Mouse (Mus musculus) cerebellum, adult 9-11 months (tissue): ENCODE results near the gene Smarcc2.
A peak's percentile ranks its signal among the peaks of the same experiment; 100 is the strongest.
"Not testable (repeated sequence)": the region's sequence is repeated elsewhere in the genome, so short reads cannot be mapped to it uniquely, and the experiment has no call there.

Source experiments
- DNase-seq: peaks from one replicate; pipeline ENCODE4 v3.0.0; 2022

The Smarcc2 gene

DNA sequence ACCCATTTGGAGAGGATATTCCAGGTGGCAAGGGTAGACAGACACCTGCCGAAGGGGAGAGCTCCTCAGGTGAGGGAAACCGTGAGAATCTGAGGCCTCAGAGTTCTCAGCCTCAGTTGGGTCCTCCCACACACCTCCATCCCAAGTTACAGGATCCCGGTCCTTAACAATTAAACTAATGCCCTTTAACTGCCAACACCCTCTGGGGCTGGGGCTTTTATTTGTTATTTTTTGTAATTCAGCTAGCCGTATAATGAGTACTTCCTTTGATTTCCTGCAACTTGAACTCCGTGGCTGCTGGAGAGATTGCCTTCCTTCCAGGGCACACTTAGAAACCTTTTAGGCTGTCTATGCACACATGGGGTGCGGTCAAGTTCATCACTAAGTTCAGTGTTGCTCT is 14.7 kb upstream of the Smarcc2 start:
- DNase-seq, result no peak

DNA sequence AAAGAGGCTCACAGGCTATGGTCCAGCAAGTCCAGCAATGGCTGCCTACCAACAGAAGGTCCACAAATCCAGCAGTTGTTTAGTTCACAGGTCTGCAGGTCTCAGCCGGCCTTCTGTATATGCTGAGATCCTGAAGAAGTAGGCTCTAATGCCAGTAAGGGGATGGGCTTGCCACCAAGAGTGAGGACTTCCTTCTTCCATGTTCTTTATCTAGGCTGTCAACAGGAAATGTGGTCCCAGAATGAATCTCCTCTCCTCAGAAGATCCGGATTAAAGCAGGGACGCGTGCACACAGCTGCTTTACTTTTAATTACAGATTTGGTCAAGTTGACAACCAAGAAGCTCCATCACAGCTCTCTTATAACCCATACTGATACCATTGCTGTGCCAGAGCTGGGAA is 13.6 kb upstream of the Smarcc2 start:
- no peak for DNase-seq

DNA sequence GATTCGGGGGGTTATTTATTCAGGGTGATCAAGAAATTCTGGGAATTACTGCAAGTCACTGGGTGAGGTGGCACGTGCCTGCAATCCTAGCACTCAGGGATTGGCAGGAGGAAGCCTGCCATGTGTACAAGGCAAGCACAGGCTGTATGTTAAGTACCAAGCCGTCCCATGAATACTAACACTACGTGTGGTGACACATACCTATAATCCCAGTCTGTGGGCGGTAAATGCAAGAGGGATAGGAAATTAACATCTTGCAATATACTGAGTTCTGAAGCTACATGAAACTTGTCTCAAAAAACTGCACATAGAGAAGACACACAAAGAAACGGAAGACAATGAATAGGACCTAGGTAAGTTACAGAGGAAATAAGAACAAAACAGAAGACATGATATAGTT is 8.0 kb upstream of the Smarcc2 start:
- DNase-seq, result no peak

DNA sequence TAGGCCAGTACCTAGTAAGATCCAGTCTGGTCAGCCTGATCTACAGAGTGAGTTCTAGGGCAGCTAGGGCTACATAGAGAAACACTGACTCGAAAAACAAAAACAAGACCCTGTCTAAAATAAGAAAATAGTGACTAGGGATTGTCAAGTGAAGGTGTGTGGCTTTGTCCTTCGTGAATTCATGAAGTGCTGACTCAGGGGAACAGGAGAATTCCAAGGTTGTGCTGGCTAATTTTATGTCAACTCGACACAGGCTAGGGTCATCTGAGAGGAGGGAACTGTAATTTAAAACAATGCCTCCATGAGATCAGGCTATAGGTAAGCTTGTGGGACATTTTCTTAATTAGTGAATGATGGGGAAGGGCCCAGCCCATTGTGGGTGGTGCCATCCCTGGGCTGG is 4.6 kb upstream of the Smarcc2 start:
- no peak for DNase-seq

DNA sequence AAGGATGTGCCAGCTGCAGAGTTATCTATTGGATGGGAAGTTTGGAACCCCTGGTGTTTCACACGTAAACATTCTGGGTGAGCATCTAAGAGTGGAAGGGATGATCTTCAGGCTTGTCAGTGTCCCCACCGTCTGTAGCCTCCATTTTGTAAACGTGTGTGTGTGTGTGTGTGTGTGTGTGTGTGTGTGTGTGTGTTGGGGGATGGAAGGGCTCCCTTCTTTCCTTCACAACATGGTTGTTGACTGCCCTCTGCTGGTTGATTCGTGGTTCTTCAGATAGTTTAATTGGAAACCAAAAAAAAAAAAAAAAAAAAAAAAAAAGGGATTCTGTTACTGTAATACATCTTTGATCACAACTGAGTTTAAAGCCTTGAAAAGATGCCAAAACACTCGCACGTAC is 3.8 kb upstream of the Smarcc2 start:
- peak; percentile 75 for DNase-seq

DNA sequence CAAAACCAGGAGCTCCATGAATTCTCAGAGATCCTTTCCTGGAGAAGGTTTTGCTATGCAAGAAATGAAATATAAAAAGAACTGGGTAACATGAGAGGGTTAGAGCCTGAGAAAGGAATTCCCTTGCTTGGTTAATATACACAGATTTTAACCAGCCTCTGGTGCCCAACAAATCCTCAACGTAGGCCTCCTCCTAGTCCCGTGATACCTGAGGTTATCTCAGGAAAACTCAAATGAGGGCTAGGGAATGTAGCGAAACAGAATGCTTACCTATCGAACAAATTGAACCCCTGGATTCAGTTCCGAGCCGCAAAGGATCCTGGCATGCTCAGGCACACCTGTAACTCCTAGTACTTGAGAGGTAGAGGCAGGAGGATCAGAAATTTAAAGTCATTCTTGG is 1.4 kb upstream of the Smarcc2 start:
- DNase-seq, result peak; percentile 39

DNA sequence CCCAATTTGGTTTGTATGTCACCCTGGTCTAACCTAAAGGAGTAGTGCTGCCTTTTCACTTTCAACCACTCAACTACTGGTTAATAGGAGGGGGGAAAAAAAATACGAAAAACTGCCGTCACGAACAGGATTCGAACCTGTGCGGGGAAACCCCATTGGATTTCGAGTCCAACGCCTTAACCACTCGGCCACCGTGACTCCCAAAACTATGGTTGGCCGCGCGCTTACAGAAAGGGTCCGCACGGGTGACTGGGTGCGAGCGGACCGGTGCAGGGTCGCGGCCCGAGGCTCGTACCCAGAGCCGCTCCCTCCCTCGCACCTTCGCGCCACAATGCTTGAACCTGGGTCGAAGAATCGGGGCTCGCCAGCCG is 715 bp upstream of the Smarcc2 start:
- DNase-seq, result no peak

DNA sequence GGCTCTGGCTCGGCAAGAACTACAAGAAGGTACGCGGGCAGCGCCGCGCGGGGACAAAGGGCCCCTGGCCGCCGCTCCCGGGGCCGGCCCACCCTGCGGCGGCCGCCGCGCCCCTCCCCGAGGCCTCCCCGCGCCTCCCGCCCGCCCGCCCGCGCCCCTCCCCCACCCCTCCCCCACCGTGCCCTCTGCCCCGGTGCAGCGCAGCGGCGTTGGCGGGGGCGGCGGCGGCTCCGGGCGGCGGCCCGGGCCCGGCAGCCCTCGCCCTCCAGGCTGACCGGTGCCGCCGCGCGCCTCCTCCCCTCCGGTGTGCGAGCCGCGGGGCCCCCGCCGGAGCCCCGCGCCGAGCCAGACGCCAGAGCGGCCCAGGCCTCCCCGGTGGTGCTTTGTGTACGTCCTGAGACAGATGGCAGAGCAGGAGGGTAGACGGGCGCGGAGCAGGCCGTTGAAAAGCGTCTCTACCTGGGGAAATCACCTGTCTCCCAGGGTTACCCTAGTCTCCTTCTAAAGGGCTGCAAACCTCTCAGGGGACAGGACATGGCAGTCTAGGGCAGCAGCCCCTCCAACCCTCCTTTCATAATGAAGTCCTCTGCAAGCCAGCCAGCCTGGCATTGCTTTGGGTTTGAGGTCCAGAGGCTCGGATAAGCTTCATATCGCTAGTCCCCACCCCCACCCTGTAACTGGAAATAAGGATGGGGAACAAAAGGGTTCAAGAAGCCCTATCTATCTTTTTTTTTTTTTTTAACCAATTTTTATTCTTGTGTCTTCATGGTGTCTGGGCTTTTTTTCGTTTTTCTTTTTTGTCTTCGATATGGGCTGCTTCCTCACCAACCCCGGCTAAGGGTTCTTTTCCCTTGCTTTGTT is 591 bp downstream of the Smarcc2 start:
- DNase-seq, result peak; percentile 75

DNA sequence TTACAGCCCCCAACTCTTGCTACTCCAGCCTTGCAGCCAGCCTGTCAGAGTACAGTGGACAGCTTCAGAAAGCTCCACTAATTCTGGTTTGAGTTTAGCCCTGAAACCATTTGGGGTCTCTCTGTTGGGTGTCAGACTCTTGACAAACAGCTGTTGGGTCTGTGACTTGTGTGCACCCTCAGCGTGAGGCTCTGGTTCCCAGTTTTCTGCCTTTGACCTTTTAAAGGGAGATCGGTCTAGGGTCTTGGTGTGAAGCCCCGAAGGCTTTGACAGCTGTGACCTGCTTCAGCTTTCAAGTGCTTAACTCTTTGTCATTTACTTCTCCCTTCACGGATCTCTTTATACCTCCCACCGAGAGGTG is 1.2 kb downstream of the Smarcc2 start:
- DNase-seq, result peak; percentile 38

DNA sequence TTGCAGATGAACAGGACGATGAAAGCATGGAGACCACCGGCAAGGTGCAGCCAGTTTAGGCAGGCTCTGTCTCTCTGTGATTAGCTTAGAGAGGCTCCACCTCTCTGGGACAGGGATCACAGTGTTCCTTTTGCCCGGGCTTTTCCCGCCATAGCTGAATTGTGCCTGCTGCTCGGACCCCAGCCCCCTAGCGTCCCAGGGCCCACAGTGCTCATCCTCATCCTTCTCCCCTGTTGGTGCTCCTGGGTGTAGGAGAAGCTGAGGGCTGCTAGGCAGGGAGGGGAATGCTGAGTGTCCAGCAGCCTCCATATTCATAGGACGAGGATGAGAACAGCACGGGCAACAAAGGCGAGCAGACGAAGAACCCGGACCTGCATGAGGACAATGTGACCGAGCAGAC is 15.3 kb downstream of the Smarcc2 start:
- no peak for DNase-seq

DNA sequence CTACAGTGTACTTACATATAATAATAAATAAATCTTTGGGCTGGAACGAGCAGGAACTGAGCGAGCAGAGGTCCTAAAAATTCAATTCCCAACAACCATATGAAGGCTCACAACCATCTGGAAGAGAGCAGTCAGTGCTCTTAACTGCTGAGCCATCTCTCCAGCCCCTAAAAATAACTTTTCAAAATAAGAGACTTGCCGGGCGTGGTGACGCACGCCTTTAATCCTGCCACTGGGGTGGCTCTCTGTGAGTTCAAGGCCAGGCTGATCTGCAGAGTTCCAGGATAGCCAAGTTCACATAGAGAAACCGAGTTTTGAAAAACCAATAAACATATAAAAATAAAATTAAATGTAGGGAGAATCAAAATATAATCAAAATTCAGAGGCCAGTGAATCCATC is 27.3 kb downstream of the Smarcc2 start:
- DNase-seq, result no peak

DNA sequence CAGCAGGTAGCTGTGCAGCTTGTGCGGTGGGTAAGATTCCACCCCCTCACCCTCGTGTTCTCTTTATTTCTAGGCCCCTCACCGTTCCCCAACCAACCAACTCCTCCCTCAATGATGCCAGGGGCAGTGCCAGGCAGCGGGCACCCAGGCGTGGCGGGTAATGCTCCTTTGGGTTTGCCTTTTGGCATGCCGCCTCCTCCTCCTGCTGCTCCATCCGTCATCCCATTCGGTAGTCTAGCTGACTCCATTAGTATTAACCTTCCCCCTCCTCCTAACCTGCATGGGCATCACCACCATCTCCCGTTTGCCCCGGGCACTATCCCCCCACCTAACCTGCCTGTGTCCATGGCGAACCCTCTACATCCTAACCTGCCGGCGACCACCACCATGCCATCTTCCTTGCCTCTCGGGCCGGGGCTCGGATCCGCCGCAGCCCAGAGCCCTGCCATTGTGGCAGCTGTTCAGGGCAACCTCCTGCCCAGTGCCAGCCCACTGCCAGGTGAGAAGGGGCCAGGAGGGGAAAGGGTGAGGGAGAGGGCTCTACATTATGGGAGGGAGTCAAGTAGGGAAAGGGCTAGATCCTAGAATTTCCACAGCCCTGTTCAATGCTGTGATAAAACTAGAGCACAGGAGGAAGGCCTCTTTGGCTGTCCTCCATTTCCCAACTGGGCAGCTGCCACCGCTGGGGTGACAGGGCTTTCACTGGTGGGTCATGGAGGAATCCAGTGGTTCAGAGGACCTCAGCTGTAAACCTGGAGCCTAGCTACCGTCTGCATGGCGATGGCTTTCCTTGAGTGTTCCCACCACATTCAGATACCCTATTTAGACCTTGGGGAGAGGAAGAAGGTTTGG is 29.0 kb downstream of the Smarcc2 start:
- DNase-seq, result peak; percentile 80

DNA sequence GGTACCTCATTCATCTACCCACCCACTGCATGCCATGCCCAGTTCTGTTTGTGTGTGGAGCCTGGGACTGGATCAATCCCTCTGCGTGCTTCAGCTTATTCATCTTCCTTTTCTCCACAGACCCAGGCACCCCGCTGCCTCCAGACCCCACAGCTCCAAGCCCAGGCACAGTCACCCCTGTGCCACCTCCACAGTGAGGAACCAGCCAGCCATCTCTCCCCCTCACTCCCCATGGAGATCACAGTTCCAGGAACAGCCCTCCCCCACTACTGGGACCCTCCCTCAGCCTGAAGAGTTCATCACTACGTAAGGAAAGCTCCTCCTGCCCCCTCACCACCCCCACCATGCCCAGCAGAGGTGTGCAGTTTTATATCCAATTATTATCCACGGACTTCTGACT is 29.7 kb downstream of the Smarcc2 start:
- DNase-seq, result peak; percentile 52

DNA sequence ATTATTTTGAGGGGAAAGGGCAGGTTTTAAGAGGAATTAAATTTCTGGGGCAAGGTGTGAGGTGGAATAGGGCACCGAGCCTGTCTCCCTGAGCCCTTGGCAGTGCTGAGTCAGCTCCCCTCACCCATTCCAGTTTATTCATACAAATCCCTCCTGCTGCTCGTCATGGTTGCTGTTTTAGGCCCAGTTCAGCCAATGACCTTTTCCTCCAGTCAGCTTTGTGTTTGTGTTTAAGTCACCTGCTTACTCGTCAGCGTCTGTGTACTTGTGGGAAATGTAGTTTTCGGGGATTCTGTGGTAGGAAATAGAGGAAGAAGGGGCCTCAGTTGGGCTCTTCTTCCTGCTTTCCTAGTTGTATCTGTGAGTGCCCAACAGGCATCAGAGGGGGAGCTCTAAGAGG is 30.3 kb downstream of the Smarcc2 start:
- no peak for DNase-seq

DNA sequence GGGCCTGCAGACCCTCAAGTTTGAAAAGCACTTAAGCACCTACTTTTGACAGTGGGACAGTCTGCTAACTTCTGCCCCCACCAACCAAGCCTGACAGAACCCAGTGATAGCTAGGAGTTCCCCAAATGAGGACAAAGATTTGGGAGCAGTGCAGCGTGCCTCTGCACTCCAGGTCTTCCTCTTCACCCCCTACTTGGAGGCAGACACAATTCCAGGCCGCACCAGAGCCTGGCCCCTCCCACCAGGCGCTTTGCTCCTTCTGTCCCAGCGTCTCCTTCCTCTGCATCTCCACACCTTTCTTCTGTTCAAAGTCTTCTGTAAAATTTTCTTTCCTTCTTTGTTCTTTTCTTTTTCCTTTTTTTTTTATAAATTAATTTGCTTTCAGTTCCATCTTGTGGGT is 30.7 kb downstream of the Smarcc2 start:
- DNase-seq, result peak; percentile 44

DNA sequence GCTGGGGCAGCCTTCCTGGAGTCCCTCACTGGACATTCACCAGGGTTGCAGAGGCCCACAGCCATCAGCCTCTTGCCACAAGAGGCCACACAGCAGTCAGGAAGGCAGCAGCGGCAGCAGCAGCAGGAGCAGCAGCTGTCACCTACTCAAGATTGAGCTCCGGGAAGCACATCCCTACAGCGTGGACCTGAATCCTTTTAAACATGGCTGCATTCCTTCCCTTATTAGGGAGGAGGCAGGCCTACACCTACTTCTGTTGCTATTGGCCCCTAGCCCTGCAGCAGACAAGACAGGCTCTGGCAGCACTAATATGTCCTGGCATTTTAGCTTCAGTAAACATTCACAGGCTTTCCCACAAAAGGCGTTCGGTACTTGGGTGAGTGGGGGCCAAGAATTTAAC is 31.2 kb downstream of the Smarcc2 start:
- peak; percentile 48 for DNase-seq

DNA sequence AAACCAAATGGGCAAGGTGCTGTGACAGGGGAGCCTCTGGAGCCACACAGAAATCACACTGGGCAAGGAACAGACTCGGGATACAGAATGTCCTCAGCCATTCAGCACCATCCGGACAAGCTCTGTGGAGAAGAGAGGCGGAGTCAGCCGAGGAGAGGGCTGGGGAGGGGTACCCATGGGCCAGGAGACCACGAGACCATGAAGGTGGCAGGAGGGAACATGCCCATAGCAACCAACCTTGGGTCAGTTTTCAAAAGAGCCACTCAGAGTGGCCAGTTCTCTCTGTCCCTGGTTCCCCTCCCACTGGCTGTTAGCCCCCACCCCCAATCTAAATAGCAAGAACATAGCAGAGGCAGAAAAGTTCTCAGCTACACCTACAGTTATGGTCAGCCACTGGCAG is 31.9 kb downstream of the Smarcc2 start:
- DNase-seq, result peak; percentile 42

DNA sequence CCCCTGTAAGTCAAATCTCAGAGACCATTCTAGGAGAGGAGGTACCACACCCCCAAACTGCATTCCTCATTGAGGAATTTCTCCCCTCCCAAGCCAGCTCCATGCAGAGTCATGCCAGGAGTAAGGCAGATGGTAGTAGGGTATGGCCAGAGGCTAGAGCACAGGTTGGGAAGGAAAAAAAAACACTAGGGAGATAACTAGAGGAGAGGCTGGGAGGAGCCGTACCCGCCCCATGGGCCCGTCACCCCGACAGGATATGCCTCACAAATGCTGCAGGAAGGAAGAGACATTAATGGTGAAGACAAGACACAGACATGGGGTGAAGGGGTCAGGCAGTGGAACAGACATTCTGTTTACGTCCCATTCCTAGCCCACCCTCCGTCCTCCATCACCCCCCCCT is 32.4 kb downstream of the Smarcc2 start:
- peak; percentile 59 for DNase-seq

DNA sequence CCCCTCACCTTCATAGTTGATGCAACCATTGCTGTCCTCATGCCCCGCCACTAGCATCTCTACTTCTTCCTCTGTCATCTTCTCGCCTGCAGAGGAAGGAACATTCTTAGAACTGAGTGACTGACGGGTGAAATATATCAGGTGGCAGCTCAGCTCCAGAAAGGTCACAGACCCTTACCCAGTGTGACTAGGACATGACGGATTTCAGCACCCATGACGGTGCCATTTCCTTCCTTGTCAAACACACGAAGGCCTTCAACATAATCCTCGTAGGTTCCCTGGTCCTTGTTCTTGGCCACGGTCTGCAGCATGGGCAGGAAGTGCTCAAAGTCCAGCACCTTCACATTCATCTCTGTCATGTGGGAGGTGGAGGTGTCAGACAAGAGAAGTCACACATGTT is 33.0 kb downstream of the Smarcc2 start:
- not testable (repeated sequence) for DNase-seq

DNA sequence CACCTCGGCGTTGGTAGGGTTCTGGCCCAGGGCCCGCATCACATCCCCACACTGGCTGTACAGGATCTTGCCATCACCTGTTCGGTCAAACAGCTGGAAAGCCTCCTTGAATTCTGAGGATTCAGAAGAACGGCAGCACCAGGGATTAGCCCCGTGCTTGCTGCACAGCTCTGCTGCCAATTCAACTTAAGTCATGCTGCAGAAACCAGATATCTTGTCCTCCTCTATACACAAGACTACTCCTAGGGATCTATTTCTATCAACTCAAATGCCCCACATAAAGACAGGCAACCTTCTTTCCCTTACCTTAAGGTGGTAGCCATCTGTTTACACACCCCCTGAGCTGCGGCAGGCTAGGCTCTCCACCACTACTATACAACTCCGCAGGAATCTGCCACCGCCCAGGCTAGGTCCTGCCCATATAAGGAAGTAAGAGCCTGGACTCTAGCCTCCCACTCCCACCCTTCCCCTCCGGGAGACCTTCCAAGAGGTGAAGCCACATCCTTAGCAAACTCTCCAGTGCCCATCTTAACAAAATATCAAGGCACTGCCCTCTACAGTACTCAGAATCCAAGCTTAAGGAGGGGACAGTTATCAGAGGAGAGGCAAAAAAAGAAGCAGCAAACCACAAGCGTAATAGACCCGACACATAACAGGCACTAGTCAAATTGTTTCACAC is 33.7 kb downstream of the Smarcc2 start:
- DNase-seq, result peak; percentile 74

DNA sequence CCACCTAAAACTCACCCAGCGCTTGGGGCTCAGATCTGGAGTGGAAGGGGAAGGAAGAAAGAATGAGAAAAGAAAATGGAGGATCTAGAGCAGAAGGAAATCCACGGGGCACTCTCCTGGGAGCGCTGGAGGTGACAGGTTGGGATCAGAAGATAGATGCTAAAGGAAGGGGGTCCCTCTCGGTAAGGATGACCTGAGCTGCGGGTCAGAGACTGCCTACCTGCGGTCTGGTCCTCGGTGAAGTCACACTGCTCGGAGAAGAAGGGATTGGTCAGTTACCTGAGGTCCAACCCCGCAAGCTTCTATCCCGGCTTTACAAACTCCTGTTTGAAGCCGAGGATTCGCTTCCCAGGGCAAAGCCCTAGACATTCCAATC is 34.3 kb downstream of the Smarcc2 start:
- DNase-seq, result no peak

DNA sequence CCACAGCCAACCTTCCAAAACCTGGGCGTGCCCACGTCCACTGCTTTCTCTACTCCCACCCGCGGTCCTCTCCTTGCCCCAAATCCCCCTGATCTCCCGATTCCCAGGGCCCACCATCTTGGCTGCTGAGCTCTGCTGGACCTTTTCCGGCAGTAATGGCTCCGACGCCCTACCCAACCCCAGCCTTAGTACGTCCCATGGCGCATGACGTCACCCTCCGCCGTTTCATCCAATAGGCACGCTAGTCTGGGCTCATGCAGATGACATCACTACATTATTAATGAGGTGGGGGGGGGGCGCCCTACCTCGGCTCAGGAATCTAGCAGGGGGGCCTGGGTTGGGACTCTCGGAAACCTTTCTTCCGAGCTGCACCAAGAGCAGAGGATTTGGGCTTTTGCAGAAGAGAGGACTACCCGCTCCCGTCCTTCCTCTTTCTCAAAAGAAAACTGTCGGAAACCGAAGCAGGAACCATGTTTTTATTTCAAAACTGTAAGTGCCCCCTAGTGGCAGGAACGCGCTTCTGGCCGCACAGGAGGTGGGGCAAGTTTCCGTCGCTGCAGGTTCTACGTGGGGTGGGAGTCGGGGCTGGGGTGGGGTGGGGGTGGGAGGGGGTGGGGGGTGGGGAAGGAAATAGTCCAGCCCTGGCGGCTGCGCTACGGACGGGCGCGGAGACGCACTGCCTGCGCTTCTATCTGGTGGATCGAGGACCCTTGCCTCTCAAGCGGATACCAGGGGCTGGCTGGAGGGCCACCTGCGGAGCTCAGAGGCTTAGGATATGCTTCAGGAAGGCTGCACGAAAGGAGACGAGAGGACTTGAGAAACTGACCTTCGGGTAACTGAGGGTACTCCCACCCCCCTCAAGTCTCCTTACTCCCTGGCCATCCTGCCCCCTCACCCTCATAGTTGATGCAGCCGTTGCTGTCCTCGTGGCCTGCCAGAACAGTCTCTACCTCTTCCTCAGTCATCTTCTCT is 34.9 kb downstream of the Smarcc2 start, which contains the start of gene Myl6:
Gene Myl6, minus strand, starts transcription at position 451 of the 972 bp plus-strand sequence.
- peak; percentile 98 for DNase-seq
